Mouse (Mus musculus) embryo, embryonic 11.5 days (tissue): ENCODE data around the gene Tuba1a.
"Not testable (repeated sequence)": the region's sequence is repeated elsewhere in the genome, so short reads cannot be mapped to it uniquely, and the experiment has no call there.

Source experiments
- DNase-seq: peaks from one replicate; pipeline ENCODE4 v3.0.0-alpha.2; 2012; ENCODE audit warnings: low read depth, low spot score

The Tuba1a gene

DNA sequence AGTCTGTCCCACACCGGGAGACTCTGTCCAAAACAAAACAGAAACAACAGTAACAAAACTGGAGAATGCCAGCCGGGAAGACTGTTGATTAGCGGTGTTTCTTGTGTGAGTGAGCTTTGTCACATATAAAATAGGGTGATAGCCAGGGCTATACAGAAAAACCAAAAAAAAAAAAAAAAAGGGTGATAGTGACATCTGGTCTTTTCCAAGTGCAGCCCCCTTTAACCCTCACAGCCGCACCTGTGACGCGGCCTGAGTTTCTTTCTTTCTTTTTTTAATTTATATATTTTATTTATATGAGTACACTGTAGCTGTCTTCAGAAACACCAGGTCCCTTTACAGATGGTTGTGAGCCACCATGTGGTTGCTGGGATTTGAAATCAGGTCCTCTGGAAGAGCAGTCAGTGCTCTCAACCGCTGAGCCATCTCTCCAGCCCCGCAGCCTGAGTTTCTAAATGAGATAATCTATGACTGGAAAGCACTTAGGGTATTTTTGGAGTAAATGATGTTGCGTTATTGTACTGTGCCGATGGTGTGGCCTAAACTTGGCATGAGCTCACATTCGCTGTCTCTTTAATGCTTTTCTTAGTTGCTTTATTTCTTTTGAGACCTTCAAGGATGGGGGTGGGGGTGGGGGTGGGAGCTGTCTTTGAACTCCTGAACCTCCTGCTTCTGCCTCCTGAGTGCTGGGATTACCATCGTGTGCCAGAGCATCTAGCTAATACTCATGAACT lies 32.6 kb upstream of the Tuba1a start:
- no peak for DNase-seq

DNA sequence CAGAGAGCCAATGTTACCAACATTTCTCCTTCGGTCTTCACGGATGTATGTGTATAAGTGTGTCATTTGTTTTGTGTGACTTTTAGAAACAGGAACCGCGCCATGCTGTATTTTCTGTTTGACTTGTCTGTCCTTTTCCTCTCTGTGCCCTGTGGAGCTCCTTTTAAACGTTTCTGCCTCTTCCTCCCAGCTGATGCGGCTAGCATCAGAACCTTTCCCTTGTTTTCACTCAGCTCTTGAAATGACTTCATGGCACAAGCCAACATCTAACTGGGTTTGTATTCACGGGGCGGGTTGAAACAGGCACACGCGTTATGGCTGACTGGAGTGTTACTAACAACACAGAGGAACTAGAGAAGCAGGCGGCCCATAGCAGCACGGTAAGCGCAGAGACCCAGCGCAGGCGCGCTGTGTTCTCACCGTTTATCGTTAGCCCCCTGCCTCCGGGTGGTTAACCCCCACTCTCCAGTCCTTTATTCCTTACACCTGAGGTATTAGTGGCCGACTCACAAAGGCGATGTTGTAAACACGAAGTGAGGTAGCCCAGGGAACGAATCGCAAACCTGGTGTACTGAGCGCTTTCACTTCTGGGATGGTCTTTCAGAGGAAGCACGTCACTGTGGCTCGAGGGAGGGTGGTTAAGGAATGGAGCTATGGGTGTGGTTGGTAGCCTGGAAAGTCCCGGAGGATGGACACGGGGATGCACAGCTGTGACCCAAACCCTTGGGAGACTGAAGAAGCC lies 31.9 kb upstream of the Tuba1a start:
- DNase-seq, result no peak

DNA sequence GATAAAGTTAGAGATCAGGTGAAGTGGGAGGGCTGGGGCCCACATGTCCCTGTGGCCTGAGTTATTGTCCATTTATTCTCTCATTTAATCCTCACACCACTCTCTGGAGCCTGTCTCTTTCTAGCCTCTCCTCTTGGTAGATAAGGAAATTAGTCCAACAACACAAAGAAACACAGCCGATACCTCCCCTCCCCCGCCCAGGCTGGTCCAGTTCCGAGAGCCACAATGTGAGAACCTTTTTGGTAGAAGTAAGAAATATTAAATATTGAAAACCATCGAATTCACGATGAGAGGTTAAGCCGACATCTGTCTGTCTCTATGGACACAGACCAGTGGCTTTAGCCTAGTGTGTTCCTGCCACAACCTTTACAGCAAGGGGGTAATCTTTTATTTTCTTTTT lies 31.2 kb upstream of the Tuba1a start:
- no peak for DNase-seq

DNA sequence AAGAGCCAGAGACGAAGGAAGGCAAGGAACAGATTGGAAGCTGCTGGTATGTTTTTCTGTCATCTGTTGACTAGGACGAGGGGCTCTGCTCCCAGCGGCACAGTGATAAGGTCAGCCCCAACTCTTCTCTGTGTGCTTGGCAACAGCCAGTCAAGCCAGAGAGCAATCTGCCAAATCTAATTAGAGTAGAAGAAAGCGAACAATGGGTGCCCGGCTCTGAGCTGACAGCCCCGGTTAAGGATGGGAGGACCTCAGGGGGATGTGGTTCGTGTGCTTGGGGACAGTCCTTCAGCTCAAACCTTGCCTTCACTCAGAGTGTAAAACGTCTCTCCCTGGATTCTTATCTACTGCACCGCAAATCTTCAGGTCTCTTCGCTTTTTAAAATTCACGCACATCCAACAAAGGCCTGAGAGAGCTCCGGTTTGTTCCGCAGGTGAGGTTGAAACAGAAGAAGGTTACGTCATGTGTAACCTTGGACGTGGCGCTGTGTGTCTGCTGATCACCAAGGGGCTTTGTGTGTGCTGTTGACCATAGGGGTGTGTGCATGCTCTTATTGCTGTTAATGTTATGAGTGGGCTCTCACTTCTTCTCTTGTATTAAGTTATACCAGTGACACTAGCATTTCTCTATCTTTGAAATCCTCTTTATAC lies 30.1 kb upstream of the Tuba1a start:
- DNase-seq, result no peak

DNA sequence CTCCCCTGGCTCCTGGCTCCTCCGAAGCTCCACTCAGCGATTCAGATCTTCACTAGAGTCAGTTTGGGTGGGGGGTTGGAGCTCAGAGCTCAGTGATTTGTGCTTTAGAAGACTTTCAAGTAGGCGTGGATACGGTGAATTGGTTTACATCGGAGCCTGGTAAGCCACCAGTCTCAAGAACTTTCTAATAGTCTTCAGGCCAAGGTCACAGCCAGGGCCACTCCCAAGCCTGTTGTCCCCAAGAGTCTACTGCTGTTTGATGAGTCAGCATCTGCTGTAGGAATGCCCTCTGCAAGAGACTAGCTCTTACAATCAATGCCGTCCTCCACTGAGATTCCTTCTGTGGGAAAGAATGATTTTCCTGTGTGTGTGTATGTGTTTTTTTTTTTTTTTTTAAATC lies 28.6 kb upstream of the Tuba1a start:
- DNase-seq, result no peak

DNA sequence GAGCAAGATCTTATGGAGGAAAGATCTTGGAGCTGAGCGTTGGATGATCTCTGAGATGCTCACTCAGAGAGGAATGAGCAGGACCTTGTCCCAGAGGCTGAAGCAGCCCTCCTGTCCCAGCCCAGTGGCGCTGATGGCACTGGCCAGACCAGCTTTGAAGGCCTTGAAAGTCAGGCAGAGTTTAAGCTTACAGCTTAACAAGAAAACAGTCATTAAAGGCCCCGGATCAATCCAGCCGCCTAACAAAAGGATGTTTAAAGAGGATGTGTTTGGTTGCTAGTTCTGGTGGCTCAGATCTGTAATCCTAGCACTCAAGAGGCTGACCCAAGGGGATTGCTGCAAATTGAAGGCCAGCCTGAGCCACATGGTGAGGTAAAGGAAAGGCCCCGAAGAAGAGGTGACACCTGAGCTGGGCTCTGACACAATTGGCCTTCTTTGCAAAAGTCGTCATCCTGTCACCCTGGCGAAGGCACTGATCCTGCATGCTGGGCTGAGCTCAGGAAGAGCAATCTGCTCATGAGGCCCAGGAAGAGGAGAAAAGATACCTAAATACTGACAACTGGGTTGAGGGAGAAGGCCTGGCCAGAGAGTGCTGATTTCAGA lies 26.6 kb upstream of the Tuba1a start:
- DNase-seq, result no peak

DNA sequence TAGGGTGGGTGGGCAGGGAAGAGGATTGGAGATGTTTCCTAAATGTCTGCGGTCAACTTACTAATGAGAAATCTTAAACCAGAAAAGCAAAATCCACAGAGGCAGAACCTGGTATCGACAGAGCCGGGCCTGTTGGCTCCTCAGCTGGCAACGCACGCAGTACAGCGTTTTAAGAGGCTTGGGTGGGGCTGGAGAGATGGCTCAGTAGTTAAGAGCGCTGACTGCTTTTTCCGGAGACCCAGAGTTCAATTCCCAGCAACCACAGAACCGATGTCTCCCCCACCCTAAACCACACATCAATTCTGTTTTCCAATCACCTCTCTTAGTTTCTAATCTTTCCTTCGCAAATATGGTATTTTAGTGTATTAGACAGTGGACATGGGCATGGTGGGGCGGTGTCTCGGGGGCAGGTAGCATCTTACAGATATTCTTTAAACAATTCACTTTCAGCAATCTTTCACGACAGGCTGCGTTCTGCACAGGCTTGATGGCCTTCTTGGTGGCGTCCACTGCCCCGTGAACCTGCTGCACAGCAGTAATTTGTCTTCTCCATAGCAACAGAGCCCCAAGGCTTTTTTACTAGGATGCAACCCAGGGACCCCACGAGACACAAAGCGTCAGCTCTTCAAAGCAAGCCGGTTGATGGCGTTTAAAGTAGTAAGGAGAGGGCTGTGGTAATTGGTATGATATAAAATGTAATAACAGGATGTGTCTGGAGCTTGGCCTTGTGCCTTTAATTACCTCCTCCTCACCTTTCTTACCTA lies 25.1 kb upstream of the Tuba1a start:
- DNase-seq, result no peak

DNA sequence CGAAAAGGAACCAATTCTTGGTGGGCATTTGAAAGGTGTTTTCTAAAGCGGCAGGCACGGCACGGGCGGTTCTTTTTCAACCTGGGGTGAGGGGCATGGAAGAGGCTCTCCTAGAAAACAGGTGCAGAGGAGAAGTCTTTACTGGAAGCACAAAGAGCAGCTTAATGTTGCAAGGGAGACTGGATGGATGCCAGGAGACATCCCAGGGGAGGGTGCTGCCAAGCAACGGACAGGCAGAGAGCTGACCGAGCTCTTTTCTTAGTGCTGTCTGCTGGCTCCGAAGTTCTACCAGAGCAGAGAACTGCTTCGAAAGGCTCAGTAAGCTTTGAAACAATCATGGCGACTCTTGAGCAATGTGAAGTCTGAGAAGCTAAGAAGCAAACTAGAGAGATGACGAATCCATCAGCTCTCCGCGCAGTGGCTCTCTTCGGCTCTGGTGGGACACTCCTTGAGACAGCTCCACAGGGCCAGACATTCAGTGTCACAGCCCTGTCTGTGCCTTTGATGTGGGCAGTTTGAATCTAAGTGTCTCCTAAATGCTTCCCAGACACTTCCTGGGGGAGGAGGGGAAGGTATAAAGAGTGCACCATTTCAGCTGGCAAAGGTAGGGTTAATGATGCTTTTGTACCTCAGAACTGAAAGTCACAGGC lies 24.4 kb upstream of the Tuba1a start:
- no peak for DNase-seq

DNA sequence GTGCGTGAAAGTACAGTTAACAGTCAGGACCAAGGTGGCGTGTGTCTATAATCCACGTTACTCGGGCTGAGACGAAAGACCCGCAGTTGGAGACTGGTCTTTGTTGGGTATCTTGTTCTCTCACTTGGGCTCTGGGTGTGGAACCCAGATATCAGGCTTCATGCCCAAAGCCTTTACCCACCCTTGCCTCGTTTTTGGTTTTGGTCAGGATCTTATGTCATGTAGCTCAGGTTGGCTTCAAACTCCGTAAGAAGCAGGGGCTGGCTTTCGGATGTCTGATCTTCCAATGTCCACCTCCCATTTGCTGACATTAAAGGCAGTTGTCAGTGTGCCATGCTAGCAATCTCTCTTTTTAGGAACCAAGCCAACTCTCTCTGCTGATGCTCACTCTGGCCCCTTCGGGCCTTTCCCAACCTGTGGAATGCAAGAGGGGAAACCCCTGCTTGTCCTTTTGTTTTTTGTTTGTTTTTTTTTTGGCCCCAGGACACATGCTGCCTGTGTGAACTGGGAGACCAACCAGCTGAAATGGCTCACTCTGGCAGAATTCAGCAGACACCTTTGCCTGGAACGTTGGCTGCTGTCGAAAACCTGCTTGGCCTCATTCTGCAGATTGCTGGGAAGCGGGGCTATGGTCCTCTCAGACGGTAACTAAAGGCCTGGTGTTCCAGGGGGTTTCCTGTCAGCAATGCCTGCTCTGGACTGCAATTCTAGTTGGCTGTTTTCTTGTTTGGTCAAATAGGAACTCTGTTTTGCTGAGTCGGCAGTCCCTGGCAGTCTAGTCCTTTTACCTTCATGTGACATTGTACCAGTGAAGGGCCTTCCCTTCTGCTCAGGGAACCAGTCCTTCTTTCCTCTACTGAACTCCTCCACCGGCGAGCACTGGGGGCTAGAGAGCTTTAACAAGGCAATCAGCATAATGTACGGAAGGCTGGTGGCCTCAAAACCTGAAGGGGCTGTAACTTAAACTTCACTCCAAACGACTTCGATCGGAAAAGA lies 23.6 kb upstream of the Tuba1a start:
- no peak for DNase-seq

DNA sequence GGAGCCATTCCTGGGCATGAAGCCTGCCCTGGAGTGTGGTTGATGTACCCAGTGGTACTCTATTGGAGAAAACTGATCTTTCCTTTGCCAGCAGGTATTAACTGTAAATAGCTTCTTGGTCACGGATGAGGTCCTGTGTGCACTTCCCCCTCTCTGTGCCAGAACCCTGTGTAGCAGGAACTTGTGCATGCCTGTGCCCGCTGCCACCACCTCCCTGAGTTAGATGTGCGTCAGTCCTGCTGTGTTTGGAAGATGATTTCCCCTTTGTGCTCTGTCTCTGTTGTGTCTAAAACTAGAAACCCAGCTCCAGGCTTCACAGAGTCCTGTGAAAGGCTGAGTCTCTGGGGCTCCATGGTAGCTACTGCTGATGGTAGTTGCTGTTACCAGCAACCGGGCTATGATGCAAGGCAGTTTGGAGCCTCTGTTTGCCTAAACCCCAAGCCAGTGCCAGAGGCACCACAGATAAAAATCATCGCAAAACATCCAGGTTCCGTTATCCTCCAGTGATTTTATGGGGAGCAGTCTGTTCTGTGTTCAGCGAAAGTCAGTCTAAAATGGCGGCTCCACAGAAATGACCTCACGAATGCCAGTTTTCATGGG lies 19.6 kb upstream of the Tuba1a start:
- DNase-seq, result no peak

DNA sequence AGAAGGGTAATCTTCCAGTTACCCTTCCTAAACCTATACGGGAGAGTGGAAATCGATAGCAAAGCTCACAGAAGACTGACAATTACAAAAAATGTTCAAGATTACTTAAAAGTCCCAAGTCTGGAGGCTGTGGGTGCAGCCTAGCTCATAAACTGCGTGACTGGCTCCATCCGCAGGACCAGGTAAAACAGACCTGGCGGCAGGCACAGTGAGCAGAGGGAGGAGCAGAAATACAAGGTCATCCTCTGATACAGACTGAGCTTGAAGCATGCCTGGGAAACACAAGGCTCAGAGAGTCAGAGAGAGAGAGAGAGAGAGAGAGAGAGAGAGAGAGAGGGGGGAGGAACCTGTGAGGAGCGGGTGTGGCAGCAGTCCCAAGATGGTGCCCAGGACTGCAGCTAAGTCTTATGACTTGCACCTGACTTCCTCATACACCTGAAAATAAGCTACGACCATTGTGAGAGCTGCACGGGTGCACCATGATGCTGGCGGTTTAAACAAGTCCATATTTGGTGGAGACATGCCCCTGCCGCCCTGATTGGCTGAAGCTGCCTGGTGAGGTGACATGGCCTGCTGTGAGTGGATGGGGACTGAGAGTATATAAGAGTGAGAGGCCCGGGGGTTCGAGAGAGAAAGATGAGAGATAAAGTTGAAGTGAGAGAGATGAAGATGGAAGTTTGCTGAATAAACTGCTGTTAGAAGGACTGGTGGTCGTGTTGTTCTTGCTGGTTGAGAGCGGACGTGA lies 18.2 kb upstream of the Tuba1a start:
- DNase-seq, result not testable (repeated sequence)

DNA sequence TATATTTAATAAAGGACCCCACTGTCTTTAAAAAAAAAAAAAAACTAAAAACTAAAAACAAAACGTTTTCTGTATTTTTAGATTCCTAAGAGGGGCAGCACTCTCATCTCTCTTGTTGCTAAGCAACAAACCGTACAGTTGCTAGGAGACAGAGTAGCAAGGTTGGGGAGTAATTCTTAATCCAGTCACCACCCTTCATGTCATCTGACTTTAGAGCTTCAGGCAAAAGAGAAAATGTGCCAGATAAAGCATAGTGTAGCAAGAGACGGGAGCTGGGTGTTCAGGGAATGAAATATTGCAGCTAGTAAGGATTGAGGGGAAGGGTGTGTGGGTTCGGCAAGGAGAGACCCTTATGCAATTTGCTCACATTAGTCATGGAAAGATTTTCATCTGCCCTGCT lies 17.6 kb upstream of the Tuba1a start:
- DNase-seq, result no peak

DNA sequence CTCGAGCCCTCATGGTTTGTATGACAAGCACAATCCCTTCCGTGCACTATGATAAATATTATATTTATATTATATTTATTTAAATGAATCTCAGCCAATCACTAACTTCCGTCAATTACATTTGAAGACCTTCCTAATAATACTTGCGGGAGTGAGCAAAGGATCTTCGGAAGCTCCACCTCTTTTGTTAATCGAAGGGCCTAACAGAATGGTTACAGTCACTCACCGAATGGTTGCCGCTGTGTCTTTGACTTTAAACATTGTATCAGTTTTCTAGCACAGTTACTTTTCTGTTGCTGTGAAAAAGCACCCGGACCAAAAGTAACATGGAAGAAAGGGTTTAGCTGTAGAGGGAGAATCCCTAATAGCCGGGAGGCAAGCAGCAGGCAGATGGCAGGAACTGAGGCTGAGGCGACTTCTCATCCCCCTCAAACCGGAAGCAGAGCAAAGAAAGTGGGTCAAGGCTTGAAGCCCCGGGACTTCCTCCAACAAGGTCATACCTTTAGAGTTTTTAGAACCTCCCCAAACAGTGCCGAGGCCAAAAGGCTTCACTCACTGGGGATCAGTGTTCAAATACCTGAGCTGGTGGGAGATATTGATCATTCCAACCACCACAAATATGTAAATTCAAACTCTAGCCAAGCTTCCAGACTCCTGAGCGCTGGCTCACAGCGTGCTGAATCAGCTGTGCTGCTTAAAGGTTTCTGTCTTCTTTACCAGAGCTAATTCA lies 16.0 kb upstream of the Tuba1a start:
- no peak for DNase-seq

DNA sequence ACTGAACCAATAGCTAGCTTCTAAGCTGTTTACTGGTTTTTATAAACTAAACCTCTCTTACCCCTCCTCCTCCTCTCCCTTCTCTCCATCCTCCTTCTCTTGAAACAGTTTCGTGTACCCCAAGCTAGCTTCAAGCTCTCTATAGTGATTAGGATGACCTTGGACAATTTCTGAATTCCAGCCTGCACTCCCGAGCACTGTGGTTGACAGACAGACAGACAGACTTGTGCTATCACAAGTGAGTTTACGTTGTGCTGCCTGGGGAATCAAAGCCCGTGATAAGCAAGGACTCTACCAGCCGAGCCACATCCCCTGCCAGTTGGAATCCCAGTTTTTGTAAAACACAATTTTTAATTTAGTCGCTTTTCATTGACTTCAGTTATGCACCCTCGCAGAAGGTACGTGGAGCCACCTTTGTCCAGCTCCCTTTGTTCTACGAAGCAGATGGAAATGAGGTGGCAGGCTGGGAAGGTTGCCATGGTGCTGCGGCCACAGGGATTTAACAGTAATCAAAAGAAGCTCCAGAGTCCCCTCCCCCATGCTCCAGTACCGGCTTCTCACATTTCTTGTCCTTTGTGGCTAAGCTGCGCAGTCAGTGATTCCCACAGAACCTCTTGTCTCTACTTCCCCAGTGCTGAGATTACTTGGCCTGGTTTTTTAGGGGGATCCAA lies 15.3 kb upstream of the Tuba1a start:
- DNase-seq, result no peak

DNA sequence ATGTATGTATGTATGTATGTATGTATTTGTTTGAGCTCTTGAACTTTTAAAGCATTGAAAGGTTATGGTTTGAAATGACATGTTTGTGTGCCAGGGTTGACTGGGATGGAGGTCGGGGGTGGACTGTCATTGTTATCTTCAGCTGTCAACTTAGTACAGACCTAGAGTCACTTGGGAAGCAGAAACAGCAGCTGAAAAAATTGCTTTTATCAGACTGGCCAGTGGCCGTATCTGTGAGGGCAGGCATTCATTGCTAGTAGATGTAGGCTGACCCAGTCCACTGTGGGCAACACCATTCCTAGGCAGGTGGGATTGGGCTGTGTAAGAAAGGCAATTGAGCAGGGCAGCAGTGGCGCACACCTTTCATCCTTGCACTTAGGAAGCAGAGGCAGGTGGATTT lies 6.0 kb upstream of the Tuba1a start:
- DNase-seq, result no peak

DNA sequence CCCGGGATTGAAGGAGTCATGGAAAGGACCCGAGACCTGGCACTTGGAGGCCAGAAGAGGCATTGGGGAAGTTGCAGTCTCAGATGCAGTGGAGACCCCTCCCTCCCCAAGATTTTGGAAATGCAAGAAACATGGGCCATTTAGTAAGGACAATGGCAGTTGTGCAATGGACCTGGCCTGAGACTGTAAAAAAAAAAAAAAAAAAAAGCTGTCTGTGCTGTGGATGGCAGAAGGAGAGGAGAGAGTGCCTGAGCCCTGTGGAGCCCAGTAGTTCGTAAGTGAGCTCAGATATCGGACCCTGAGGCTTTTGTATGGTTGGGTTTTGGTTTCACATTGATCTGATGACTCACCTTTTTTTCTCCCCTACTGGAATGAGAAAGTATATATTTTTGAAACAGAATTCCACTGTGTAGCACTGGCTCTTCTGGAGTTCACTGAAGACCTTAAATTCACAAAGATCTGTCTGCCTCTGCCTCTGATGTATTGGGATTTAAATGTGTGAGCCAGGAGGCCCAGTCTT lies 5.5 kb upstream of the Tuba1a start:
- DNase-seq, result no peak

DNA sequence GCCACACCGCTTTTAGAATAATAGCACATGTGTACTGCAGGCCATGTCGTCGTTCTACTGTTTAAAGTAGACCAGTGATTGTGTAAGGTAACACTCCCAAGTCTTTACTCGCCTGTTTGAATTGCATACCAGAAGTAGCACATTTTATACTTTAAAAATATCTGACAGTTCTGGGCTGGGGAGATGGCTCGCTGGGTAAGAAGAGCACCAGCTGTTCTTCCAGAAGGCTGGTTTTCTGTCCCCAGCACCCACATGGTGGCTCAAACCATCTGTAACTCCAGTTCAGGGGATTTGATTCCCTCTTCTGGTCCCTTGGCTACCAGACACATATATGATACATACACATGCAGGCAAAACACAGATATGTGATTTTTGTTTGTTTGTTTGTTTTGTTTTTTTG lies 4.0 kb upstream of the Tuba1a start:
- no peak for DNase-seq
